Mouse (Mus musculus) cortical plate, adult 2 months (tissue): ENCODE results near the gene Hspb3.

Source experiments
- CTCF ChIP-seq: fragments of 200-500 bp; IDR thresholded peaks from 2 replicates; pipeline ENCODE4 v1.5.1; 2011; ENCODE audit warnings: mild to moderate bottlenecking, control low read depth, low read length; ENCODE audit not compliant: insufficient read depth; ENCODE audit errors: extremely low read depth
- POLR2A ChIP-seq: fragments of 200-500 bp; IDR thresholded peaks from 2 replicates; pipeline ENCODE4 v1.6.1; 2011; ENCODE audit warnings: mild to moderate bottlenecking, low read length, control low read depth; ENCODE audit not compliant: insufficient read depth; ENCODE audit errors: extremely low read depth

DNA sequence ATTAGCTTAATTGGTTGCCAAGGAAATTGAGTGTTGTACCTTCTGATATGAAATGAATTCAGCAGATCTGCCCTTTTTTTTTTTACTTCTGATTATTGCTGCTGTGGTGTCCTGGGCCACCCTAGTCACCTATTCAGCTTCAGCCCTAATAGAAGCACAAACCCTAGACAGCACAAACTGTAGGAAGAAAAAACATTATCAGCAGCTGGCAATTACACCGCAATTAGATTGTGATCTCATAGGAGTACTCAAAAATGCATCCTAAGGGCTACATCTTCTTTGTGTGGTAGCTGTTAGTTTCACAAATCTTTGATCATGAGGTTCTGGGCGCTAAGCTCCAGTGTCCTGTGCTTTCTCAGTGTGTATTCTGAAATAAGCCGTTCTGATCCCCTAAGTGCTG lies 37.7 kb upstream of the Hspb3 start:
- TF ChIP-seq POLR2A (no peak), CTCF (no peak)
